Mouse (Mus musculus) urinary bladder, postnatal 4 days (tissue): Measurements from ENCODE around the gene 6030452D12Rik.
A peak's percentile ranks its signal among the peaks of the same experiment; 100 is the strongest.

Experiments used
- DNase-seq, 2 experiments: peaks; one replicate each; pipeline ENCODE4 v3.0.0; 2021 to 2022; ENCODE audit warnings: low spot score in 2 of 2

6030452D12Rik gene

GRCm38 (mm10) chr8:106500018-106500685 is at the start of gene 6030452D12Rik:
TSS of gene 6030452D12Rik (plus strand) at chr8:106500522.
- peak; percentile 18 to 54 for DNase-seq

GRCm38 (mm10) chr8:106451301-106452085 is 48.8 kb upstream of the 6030452D12Rik start:
- DNase-seq: no peak

GRCm38 (mm10) chr8:106452701-106453481 is 47.4 kb upstream of the 6030452D12Rik start:
- DNase-seq: no peak

- DNase-seq: no peak
These were observed 46.3 kb upstream of the 6030452D12Rik start for GRCm38 (mm10) chr8:106454036-106454435.

GRCm38 (mm10) chr8:106462131-106462530 is 38.2 kb upstream of the 6030452D12Rik start:
- no peak for DNase-seq

- DNase-seq: no peak
These were observed 36.5 kb upstream of the 6030452D12Rik start for GRCm38 (mm10) chr8:106463795-106464194.

GRCm38 (mm10) chr8:106469485-106469884 is 30.8 kb upstream of the 6030452D12Rik start:
- peak in 1 of 2 experiments; percentile 50 for DNase-seq

GRCm38 (mm10) chr8:106474001-106474400 is 26.3 kb upstream of the 6030452D12Rik start:
- no peak for DNase-seq

GRCm38 (mm10) chr8:106504241-106504640 is 3.9 kb downstream of the 6030452D12Rik start:
- peak; percentile 21 to 56 for DNase-seq

GRCm38 (mm10) chr8:106505328-106505965 is 5.1 kb downstream of the 6030452D12Rik start:
- peak in 1 of 2 experiments; percentile 56 for DNase-seq

- no peak for DNase-seq
These were observed 5.8 kb downstream of the 6030452D12Rik start for GRCm38 (mm10) chr8:106506106-106506505.

GRCm38 (mm10) chr8:106507761-106508331 is 7.5 kb downstream of the 6030452D12Rik start:
- DNase-seq: no peak

GRCm38 (mm10) chr8:106508456-106508855 is 8.1 kb downstream of the 6030452D12Rik start:
- no peak for DNase-seq

GRCm38 (mm10) chr8:106509079-106509780 is 8.9 kb downstream of the 6030452D12Rik start:
- DNase-seq: no peak

GRCm38 (mm10) chr8:106510365-106510975 is 10.1 kb downstream of the 6030452D12Rik start, which contains the start of gene Cdh3:
TSS of gene Cdh3 (plus strand) at chr8:106510891.
- peak; percentile 71 to 75 for DNase-seq

GRCm38 (mm10) chr8:106511065-106511501 is 10.8 kb downstream of the 6030452D12Rik start:
- no peak for DNase-seq

- peak in 1 of 2 experiments; percentile 40 for DNase-seq
These were observed 11.3 kb downstream of the 6030452D12Rik start for GRCm38 (mm10) chr8:106511531-106512041.

- no peak for DNase-seq
These were observed 12.3 kb downstream of the 6030452D12Rik start for GRCm38 (mm10) chr8:106512475-106513150.

GRCm38 (mm10) chr8:106515946-106516479 is 15.7 kb downstream of the 6030452D12Rik start:
- no peak for DNase-seq
